Mouse (Mus musculus) spleen, adult 2 months (tissue): ENCODE measurements around the gene Chrna7. TPM values are rescaled to one million over a fixed set of nuclear protein-coding genes. Genes with fewer than 3 reads are reported as not detected.

Experiments
- DNase-seq, 2 experiments: peaks; one replicate each; pipeline versions ENCODE4 v3.0.0 to v3.0.0-alpha.2; 2012 to 2021; ENCODE audit warnings: low spot score in 2 of 2, low read depth in 1 of 2
- H3K27ac ChIP-seq: fragments of 200-500 bp; 2 replicates; pipeline ENCODE4 v1.5.1; 2012; ENCODE audit warnings: low read length, inconsistent platforms; ENCODE audit not compliant: insufficient read depth
- H3K27me3 ChIP-seq: fragments of 200-500 bp; 2 replicates; pipeline ENCODE4 v1.6.1; 2012; ENCODE audit warnings: mild to moderate bottlenecking, moderate library complexity, low read length, inconsistent platforms; ENCODE audit not compliant: control insufficient read depth, insufficient read depth
- H3K36me3 ChIP-seq: fragments of 200-500 bp; 2 replicates; pipeline ENCODE4 v1.6.1; 2012; ENCODE audit warnings: mild to moderate bottlenecking, low read length, inconsistent platforms; ENCODE audit not compliant: control insufficient read depth, insufficient read depth
- H3K4me1 ChIP-seq: fragments of 200-500 bp; 2 replicates; pipeline ENCODE4 v1.6.1; 2011; ENCODE audit warnings: inconsistent platforms; ENCODE audit not compliant: control insufficient read depth, insufficient read depth, insufficient read length
- H3K4me3 ChIP-seq: fragments of 200-500 bp; 2 replicates; pipeline ENCODE4 v1.5.1; 2011; ENCODE audit warnings: mild to moderate bottlenecking, inconsistent platforms; ENCODE audit not compliant: insufficient read depth, insufficient read length; ENCODE audit errors: extremely low read depth
- CTCF ChIP-seq: fragments of 200-500 bp; IDR thresholded peaks from 2 replicates; pipeline ENCODE4 v1.5.1; 2011; ENCODE audit warnings: mild to moderate bottlenecking, inconsistent platforms; ENCODE audit not compliant: insufficient read depth, insufficient read length, insufficient replicate concordance; ENCODE audit errors: extremely low read depth
- POLR2A ChIP-seq: fragments of 200-500 bp; IDR thresholded peaks from 2 replicates; pipeline ENCODE4 v1.6.1; 2011; ENCODE audit warnings: low read depth, low read length, inconsistent platforms
- WGBS: fragments of 180-500 bp; shearing (Covaris S2); methylation state at CpG from one replicate; pipeline ENCODE4 v1.1.7; 2018; 5-methylcytosine and 5-hydroxymethylcytosine counted together
- polyA plus RNA-seq: library from polyadenylated mRNA; depleted of rRNA; stranded (reverse); fragments of >200 nt; gene quantifications from 2 replicates; pipeline ENCODE4 v1.2.3, GENCODE M21; 2012; rRNA removed

Chrna7 gene
- 0.06 and 0.18 TPM in 2 replicates for polyA plus RNA-seq

DNA sequence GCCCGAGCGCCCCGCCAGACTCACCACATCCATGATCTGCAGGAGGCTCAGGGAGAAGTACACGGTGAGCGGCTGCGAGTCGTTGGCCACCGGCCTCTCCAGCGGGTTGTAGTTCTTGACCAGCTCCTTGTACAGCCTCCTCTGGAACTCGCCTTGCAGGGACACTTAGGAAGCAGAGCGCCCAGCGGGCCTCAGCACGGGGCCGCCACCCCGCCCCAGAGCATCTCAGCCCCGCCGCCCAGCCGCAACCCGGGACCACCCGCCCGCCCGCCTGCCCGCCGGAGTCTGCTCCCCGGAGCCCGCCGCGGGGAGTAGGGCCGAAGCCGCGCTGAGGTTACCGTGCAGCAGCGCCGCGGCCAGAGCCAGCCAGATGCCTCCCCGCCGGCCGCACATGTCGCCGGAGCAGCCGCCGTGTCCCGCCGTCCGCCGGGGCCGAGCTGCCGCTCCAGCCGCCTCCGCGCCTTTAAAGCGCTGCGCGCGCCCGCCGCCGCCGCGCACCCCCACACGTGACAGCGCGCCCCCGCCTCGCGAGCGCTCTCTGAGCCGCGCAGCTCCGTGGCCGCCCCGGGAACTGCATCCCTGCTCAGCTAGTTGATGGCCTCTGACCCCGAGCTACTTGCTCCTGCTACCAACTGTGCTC, at the start of gene Chrna7:
Gene Chrna7 (minus strand): TSS at position 486 of the 640 bp plus-strand sequence.
- Histone ChIP-seq H3K4me1 (no peaks in the 10 kb centered on the region), H3K4me3 (no peak within 1 kb of the TSS)
- 4% methylated on average over 57 of the region's 73 CpGs for WGBS

DNA sequence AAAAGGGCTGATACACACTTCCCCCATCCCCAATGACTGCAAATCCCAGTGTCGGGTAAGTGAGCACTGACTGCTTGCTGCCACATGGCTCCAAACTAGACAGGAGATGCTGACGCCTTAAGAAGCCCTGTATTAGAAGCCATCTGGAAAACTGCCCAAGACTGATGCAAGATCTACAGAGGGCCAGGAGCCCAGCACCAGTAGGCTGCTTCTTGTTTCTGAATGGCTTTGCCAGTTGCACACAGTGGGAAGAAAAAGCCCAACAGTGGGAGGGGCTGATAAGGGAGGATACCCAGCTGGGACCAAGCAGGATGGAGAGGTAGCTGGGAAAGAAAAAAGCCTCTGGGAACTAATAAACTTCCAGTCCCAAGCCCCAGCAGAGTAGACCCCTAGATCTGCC, 37.0 kb upstream of the Chrna7 start:
- WGBS = 81% methylated on average over 2 of the region's 2 CpGs
- H3K36me3 ChIP-seq = no peaks in the 10 kb centered on the region
- DNase-seq = no peak

More for the DNA sequence above, at the start of gene Chrna7:
- no peaks in the 10 kb centered on the region for H3K36me3 ChIP-seq
- H3K27ac ChIP-seq = no peak within 1 kb of the TSS
- DNase-seq = no peak
- TF ChIP-seq POLR2A (no peak), CTCF (no peak)
- peaks cover 4% of the 10 kb centered on the region; the same call in 1 of the 2 replicates for H3K27me3 ChIP-seq

DNA sequence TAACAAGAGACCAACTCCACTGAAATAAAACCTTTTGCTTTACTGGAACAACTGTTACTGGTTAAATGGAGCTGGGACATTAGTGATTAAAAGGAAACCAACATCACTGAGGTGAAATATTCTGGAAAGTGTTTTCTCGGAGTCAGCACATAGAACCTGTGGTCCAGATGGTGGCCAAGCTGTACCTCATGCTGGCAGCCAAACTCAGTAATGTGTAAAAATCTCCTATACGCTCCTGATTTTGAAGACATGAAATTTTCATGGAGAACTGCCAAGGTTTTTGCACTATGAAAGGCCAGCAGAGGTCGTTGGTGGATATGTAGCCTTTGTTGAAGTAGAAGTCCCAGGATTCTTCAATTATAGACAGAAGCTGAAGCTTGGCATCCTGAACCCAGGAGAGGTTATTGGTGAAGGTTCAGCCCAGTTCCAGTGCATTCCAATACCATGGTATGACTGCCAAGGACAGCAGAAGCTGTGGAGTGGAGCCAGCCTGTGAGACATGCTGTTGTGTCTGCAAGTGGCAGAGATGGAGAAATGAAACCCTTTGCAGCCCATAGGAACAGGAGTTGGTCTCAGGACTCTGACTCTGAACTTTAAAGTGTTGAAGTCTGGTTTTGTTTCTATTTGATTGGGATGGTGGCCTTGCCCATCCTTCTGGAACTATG, 25.6 kb upstream of the Chrna7 start:
- no peaks in the 10 kb centered on the region for H3K4me1 ChIP-seq
- H3K27ac ChIP-seq = no peak overlapping the region
- no peaks in the 10 kb centered on the region for H3K36me3 ChIP-seq
- WGBS = 67% methylated on average over 3 of the region's 3 CpGs
- no peak for DNase-seq
- TF ChIP-seq POLR2A = no peak
- no peak for TF ChIP-seq CTCF
- H3K4me3 ChIP-seq = no peak overlapping the region
- no peaks in the 10 kb centered on the region for H3K27me3 ChIP-seq

More for the DNA sequence above, 37.0 kb upstream of the Chrna7 start:
- Histone ChIP-seq H3K27me3 (no peaks in the 10 kb centered on the region), H3K27ac (no peak overlapping the region), H3K4me3 (no peak overlapping the region), H3K4me1 (no peaks in the 10 kb centered on the region)
- TF ChIP-seq CTCF = no peak
- TF ChIP-seq POLR2A = no peak

DNA sequence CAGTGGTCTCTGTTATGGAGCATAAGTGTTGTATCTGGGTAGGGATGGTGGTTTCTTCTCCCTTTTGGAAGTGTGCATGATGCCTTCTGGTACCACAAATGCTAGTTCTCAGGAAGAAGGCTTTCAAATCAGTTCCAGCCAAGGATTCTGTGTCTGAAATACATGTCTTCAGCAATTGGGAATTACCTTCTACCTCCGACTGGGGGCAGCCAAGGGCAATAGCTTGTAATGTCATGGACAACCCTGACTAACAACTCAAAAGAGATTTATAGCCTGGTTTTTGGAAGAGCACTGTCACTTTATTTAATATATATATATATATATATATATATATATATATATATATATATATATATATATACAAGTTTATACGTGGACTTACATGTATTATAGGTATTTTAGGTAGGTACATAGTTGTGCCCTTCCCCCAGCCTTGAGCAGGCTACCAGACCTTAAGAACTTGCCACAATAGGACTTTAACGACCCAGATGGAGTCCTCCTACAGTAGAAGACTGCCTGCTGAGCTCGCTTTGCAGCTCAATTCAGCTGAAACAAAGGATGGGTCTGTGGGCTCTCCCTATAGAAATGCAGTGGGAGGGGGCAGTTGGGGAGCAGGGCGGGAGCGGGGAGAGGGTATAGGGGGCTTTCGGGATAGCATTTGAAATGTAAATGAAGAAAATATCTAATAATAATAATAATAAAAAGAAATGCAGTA, 12.9 kb upstream of the Chrna7 start:
- WGBS = 60% methylated on average over 7 of the region's 7 CpGs

DNA sequence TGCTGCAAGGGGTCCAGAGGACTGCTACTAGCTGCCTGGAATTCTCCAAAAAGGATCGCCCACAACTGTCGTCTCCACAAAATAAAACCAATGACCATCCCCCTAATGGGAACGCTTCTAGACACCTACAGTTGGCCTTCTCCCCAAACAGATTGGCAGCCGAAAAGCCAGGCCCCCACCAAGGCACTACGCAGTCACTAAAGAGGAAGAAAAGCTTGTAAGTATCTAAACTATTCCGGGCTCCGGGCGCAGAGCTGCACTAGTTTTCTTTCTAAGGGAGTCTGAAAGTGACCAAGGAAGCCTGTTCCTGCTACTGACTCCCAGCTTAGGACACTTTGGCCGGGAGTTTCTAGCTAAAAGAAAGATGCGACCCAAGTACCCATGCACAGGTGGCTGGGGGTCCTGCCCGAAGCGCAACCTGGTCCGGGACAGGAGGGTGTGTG, 707 bp downstream of the Chrna7 start:
- no peak overlapping the region for H3K27ac ChIP-seq
- H3K27me3 ChIP-seq = peaks cover 4% of the 10 kb centered on the region; the same call in 1 of the 2 replicates
- H3K4me1 ChIP-seq = no peaks in the 10 kb centered on the region
- H3K36me3 ChIP-seq = no peaks in the 10 kb centered on the region
- 6% methylated on average over 13 of the region's 13 CpGs for WGBS
- no peak for DNase-seq
- TF ChIP-seq POLR2A (no peak), CTCF (no peak)
- no peak overlapping the region for H3K4me3 ChIP-seq

More for the DNA sequence above, 12.9 kb upstream of the Chrna7 start:
- Histone ChIP-seq H3K4me3 (no peak overlapping the region), H3K27ac (no peak overlapping the region), H3K36me3 (no peaks in the 10 kb centered on the region), H3K27me3 (no peaks in the 10 kb centered on the region), H3K4me1 (no peaks in the 10 kb centered on the region)
- no peak for DNase-seq
- no peak for TF ChIP-seq POLR2A
- TF ChIP-seq CTCF = no peak

DNA sequence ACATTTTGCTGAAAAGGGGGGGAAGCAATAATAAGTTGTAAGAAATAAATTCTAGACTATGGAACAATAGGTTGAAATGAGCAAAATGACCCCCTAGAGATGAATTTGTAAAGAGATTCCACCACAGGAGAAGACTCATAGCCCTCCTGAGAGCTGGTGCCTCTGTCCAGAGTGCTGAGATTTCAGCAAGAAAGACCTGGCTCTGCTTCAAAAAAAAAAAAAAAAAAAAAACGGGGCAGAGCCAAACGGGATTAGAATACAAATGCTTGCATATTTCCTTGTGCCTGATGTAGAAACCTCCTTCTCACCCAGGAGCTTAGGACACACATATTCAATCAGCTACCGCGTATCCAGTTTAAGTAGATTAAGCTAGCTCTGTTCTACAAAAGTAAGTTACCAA, 2.9 kb downstream of the Chrna7 start:
- Histone ChIP-seq H3K27me3 (peaks cover 4% of the 10 kb centered on the region; the same call in 1 of the 2 replicates), H3K27ac (no peak overlapping the region), H3K36me3 (no peaks in the 10 kb centered on the region), H3K4me1 (no peaks in the 10 kb centered on the region), H3K4me3 (no peak overlapping the region)
- no peak for DNase-seq
- 23% methylated on average over 4 of the region's 4 CpGs for WGBS
- TF ChIP-seq CTCF (no peak), POLR2A (no peak)
